Mouse (Mus musculus) testis, adult 2 months (tissue): Measurements from ENCODE around the gene Tmem110.

Experiments
- CTCF ChIP-seq: fragments of 200-500 bp; IDR thresholded peaks from 2 replicates; pipeline ENCODE4 v1.5.1; 2012; ENCODE audit warnings: low read depth, mild to moderate bottlenecking, inconsistent platforms, low read length, moderate library complexity; ENCODE audit not compliant: control insufficient read depth, insufficient read depth, insufficient replicate concordance
- POLR2A ChIP-seq: fragments of 200-500 bp; IDR thresholded peaks from 2 replicates; pipeline ENCODE4 v1.6.1; 2012; ENCODE audit warnings: low read depth, mild to moderate bottlenecking, inconsistent platforms, low read length, moderate library complexity; ENCODE audit not compliant: control insufficient read depth

- TF ChIP-seq CTCF (no peak), POLR2A (no peak)
These were observed 48.8 kb downstream of the Tmem110 start for GRCm38 (mm10) chr14:30874095-30874700.
